Mouse (Mus musculus): Measurements from ENCODE around the gene Aven.

GRCm38 (mm10) chr2:112541695-112542285 is 49.0 kb downstream of the Aven start:
- TF ChIP-seq CTCF (conservative IDR thresholded peaks at IDR 0.05; ENCODE audit: low read length): no peak
- TF ChIP-seq POU5F1 (IDR thresholded peaks at IDR 0.05; ENCODE audit: borderline replicate concordance, low read length): no peak
